Mouse (Mus musculus): ENCODE measurements at regions not wholly inside any gene's neighbourhood (a gene's known extent, or its start where the extent isn't known, plus 50 kb on each side); places are given as distances from the start of the nearest gene placed in this dataset.

GRCm38 (mm10) chr15:57545141-57545540 lies 67.7 kb upstream of the Slc22a22 start:
- no peak for ATAC-seq
- 81% methylated on average over 4 of the region's 4 CpGs for WGBS
- H3K4me3 ChIP-seq (ENCODE audit: low read depth, low read length), result no peak overlapping the region
- H3K9me3 ChIP-seq (ENCODE audit: low read length), result no peaks in the 10 kb centered on the region
- H3K9ac ChIP-seq, result no peak overlapping the region
- no peak for DNase-seq
- no peaks in the 10 kb centered on the region for H3K27me3 ChIP-seq (ENCODE audit: insufficient read depth, low read length)
- H3K4me1 ChIP-seq (ENCODE audit: insufficient read depth), result no peaks in the 10 kb centered on the region
- no peak for TF ChIP-seq CTCF (IDR thresholded peaks at IDR 0.05; ENCODE audit: low read depth)
- no peak overlapping the region for H3K27ac ChIP-seq (ENCODE audit: low read depth, low read length)
- H3K36me3 ChIP-seq (ENCODE audit: insufficient read depth), result no peaks in the 10 kb centered on the region
- no peak overlapping the region for H3K4me2 ChIP-seq (ENCODE audit: low read depth)

DNA sequence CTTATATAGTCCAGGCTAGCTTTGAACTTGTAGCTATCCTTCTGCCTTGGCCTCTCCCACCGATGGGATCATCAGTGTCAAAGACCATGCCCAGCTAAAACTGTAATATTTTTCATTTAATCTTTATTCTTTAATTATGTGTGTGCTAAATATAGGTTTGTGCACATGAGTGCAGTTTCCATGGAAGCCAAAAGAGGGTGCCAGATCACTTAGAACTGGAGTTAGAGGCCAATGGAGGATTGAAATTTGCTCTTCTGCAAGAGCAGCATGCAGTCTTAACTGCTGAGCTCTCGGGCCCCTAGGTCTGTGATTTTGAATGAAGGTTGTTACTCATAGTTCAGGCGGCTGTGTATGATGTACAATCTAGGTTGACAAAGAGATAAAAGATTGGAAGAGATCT lies 66.6 kb upstream of the Slc22a22 start:
- Histone ChIP-seq H3K4me1 (ENCODE audit: insufficient read depth) (no peaks in the 10 kb centered on the region), H3K27ac (ENCODE audit: low read depth, low read length) (no peak overlapping the region), H3K27me3 (ENCODE audit: insufficient read depth, low read length) (no peaks in the 10 kb centered on the region), H3K4me3 (ENCODE audit: low read depth, low read length) (no peak overlapping the region), H3K9me3 (ENCODE audit: low read length) (no peaks in the 10 kb centered on the region), H3K9ac (no peak overlapping the region), H3K4me2 (ENCODE audit: low read depth) (no peak overlapping the region), H3K36me3 (ENCODE audit: insufficient read depth) (no peaks in the 10 kb centered on the region)
- 75% methylated on average over 3 of the region's 3 CpGs for WGBS
- peak; percentile 64 for TF ChIP-seq CTCF (IDR thresholded peaks at IDR 0.05; ENCODE audit: low read depth)
- DNase-seq (peak; percentile 37), ATAC-seq (no peak)

DNA sequence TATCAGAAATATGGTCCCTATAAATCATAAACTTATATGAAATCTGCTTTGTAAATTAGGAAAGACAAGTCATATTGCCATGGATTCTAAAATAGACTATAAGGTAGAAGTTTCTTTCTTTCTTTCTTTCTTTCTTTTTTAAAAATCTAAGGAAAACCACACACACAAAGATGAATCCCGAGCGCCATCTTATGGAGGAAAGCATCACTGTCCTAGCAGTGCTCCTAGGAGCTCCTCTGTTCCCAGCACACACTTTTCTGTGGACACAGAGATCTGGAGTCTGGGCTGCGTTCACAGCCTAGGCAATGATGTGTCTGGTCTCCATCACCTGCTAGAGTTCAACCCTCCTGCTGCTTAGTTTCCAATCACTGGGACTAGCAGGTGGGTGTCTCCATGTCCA lies 65.2 kb upstream of the Slc22a22 start:
- 38% methylated on average over 3 of the region's 3 CpGs for WGBS
- Histone ChIP-seq H3K27ac (ENCODE audit: low read depth, low read length) (no peak overlapping the region), H3K9me3 (ENCODE audit: low read length) (no peaks in the 10 kb centered on the region), H3K4me1 (ENCODE audit: insufficient read depth) (no peaks in the 10 kb centered on the region), H3K4me3 (ENCODE audit: low read depth, low read length) (no peak overlapping the region), H3K9ac (no peak overlapping the region), H3K36me3 (ENCODE audit: insufficient read depth) (no peaks in the 10 kb centered on the region), H3K27me3 (ENCODE audit: insufficient read depth, low read length) (no peaks in the 10 kb centered on the region), H3K4me2 (ENCODE audit: low read depth) (no peak overlapping the region)
- DNase-seq (peak; percentile 39), ATAC-seq (no peak)
- peak; percentile 41; the same call in 1 of the 2 replicates for TF ChIP-seq CTCF (IDR thresholded peaks at IDR 0.05; ENCODE audit: low read depth)

- H3K4me1 ChIP-seq (ENCODE audit: insufficient read depth), result no peaks in the 10 kb centered on the region
- H3K9me3 ChIP-seq (ENCODE audit: low read length), result no peaks in the 10 kb centered on the region
- no peaks in the 10 kb centered on the region for H3K36me3 ChIP-seq (ENCODE audit: insufficient read depth)
- H3K4me2 ChIP-seq (ENCODE audit: low read depth), result no peak overlapping the region
- no peak overlapping the region for H3K4me3 ChIP-seq (ENCODE audit: low read depth, low read length)
- no peak overlapping the region for H3K27ac ChIP-seq (ENCODE audit: low read depth, low read length)
- H3K27me3 ChIP-seq (ENCODE audit: insufficient read depth, low read length), result no peaks in the 10 kb centered on the region
- no peak for TF ChIP-seq CTCF (IDR thresholded peaks at IDR 0.05; ENCODE audit: low read depth)
- no peak overlapping the region for H3K9ac ChIP-seq
- ATAC-seq (no peak), DNase-seq (no peak)
- WGBS, result 82% methylated on average over 2 of the region's 2 CpGs
Measured at GRCm38 (mm10) chr15:57535514-57535913, 58.1 kb upstream of the Slc22a22 start.
